Mouse (Mus musculus) forebrain, embryonic 11.5 days (tissue): ENCODE data around the gene Bex1. TPM values are rescaled to one million over a fixed set of nuclear protein-coding genes. Genes with fewer than 3 reads are reported as not detected.
"Not testable (repeated sequence)": the region's sequence is repeated elsewhere in the genome, so short reads cannot be mapped to it uniquely, and the experiment has no call there.

ENCODE experiments used
- ATAC-seq: fragments of 200-750 bp; cut with Nextera tagmentation; replicated peaks from 2 replicates; pipeline ENCODE4 v1.8.0; 2017; ENCODE audit warnings: moderate TSS enrichment; ENCODE audit not compliant: low FRiP score
- DNase-seq: peaks from one replicate; pipeline ENCODE4 v3.0.0-alpha.2; 2017; ENCODE audit warnings: low spot score
- H3K27ac ChIP-seq: fragments of 300-500 bp; sonication (generic); 2 replicates; pipeline ENCODE4 v1.5.1; 2014; ENCODE audit warnings: low read depth, low read length
- H3K27me3 ChIP-seq: fragments of 300-500 bp; sonication (generic); 2 replicates; pipeline ENCODE4 v1.6.1; 2014; ENCODE audit warnings: mild to moderate bottlenecking, low read length, mixed read lengths; ENCODE audit not compliant: control insufficient read depth, insufficient read depth
- H3K36me3 ChIP-seq: fragments of 300-500 bp; sonication (generic); 2 replicates; pipeline ENCODE4 v1.6.1; 2014; ENCODE audit warnings: mild to moderate bottlenecking, low read length, moderate library complexity, mixed read lengths; ENCODE audit not compliant: control insufficient read depth, insufficient read depth
- H3K4me1 ChIP-seq: fragments of 300-500 bp; sonication (generic); replicated peaks from 2 replicates; pipeline ENCODE4 v1.6.1; 2014; ENCODE audit warnings: low read length, mixed read lengths; ENCODE audit not compliant: control insufficient read depth, insufficient read depth
- H3K4me2 ChIP-seq: fragments of 300-500 bp; sonication (generic); 2 replicates; pipeline ENCODE4 v1.6.1; 2014; ENCODE audit warnings: low read depth, mild to moderate bottlenecking, low read length, moderate library complexity, mixed read lengths; ENCODE audit not compliant: severe bottlenecking
- H3K4me3 ChIP-seq: fragments of 300-500 bp; sonication (generic); 2 replicates; pipeline ENCODE4 v1.5.1; 2014; ENCODE audit warnings: low read depth, low read length
- H3K9ac ChIP-seq: fragments of 300-500 bp; sonication (generic); 2 replicates; pipeline ENCODE4 v1.6.1; 2014; ENCODE audit warnings: low read length
- H3K9me3 ChIP-seq: fragments of 300-500 bp; sonication (generic); 2 replicates; pipeline ENCODE4 v1.6.1; 2016; ENCODE audit warnings: low read length, mixed read lengths; ENCODE audit not compliant: control insufficient read depth
- WGBS: fragments of 180-500 bp; shearing (Covaris S2); extraction: QIAGEN DNeasy Blood & Tissue Kit; methylation state at CpG from one replicate; pipeline ENCODE4 v1.1.7; 2014; 5-methylcytosine and 5-hydroxymethylcytosine counted together
- polyA plus RNA-seq: library from polyadenylated mRNA; unstranded; fragments of >200 nt; fragmentation: Nextera tagmentation; extraction: Ambion mirVana; gene quantifications from 2 replicates; pipeline ENCODE4 v1.2.1, GENCODE M21; 2014

The Bex1 gene
- polyA plus RNA-seq, result 135 and 136 TPM in 2 replicates

GRCm38 (mm10) chrX:136214729-136215677 is at the start of gene Bex1, which contains the start of gene Tceal7:
TSS of gene Bex1 (minus strand) at chrX:136215513.
TSS of gene Tceal7 (plus strand) at chrX:136214779.
- H3K4me1 ChIP-seq, H3K27me3 ChIP-seq, H3K9me3 ChIP-seq, H3K36me3 ChIP-seq, DNase-seq, H3K27ac ChIP-seq: not testable (repeated sequence)
- ATAC-seq, result peak; percentile 95
- Histone ChIP-seq H3K4me2 (peak within 1 kb of the TSS; percentile 40), H3K9ac (peak within 1 kb of the TSS; percentile 27; the same call in 1 of the 2 replicates), H3K4me3 (peak within 1 kb of the TSS; percentile 30)
- 19% methylated on average over 13 of the region's 67 CpGs for WGBS

- Histone ChIP-seq H3K4me2 (no peak overlapping the region), H3K36me3 (no peaks in the 10 kb centered on the region), H3K4me1 (no peaks in the 10 kb centered on the region), H3K4me3 (no peak overlapping the region), H3K9ac (no peak overlapping the region), H3K27me3 (no peaks in the 10 kb centered on the region), H3K27ac (no peak overlapping the region), H3K9me3 (no peaks in the 10 kb centered on the region)
- no peak for DNase-seq
- ATAC-seq, result no peak
- WGBS, result 68% methylated on average over 6 of the region's 6 CpGs
Observed at GRCm38 (mm10) chrX:136252023-136252729, 36.9 kb upstream of the Bex1 start.

- Histone ChIP-seq H3K9ac (no peak overlapping the region), H3K4me1 (no peaks in the 10 kb centered on the region), H3K4me2 (no peak overlapping the region), H3K9me3 (no peaks in the 10 kb centered on the region), H3K27ac (no peak overlapping the region), H3K36me3 (no peaks in the 10 kb centered on the region), H3K4me3 (no peak overlapping the region), H3K27me3 (no peaks in the 10 kb centered on the region)
- DNase-seq, result no peak
- ATAC-seq, result no peak
- 85% methylated on average over 7 of the region's 7 CpGs for WGBS
Observed at GRCm38 (mm10) chrX:136249671-136250070, 34.4 kb upstream of the Bex1 start.

GRCm38 (mm10) chrX:136248811-136249210 is 33.5 kb upstream of the Bex1 start:
- Histone ChIP-seq H3K27ac (no peak overlapping the region), H3K4me3 (no peak overlapping the region), H3K4me1 (no peaks in the 10 kb centered on the region), H3K27me3 (no peaks in the 10 kb centered on the region), H3K9me3 (no peaks in the 10 kb centered on the region), H3K36me3 (no peaks in the 10 kb centered on the region), H3K9ac (no peak overlapping the region), H3K4me2 (no peak overlapping the region)
- 88% methylated on average over 6 of the region's 6 CpGs for WGBS
- ATAC-seq (no peak), DNase-seq (no peak)

- 0 out of 2 replicates have a peak overlapping the region, but pooled peaks have one; percentile 13 for H3K27ac ChIP-seq
- peak overlapping the region; percentile 74 for H3K9ac ChIP-seq
- DNase-seq, result peak; percentile 63
- H3K4me1 ChIP-seq, result no peaks in the 10 kb centered on the region
- ATAC-seq, result peak; percentile 74
- 15% methylated on average over 12 of the region's 15 CpGs for WGBS
- no peaks in the 10 kb centered on the region for H3K27me3 ChIP-seq
- H3K36me3 ChIP-seq, result no peaks in the 10 kb centered on the region
- peak overlapping the region; percentile 54 for H3K4me3 ChIP-seq
- H3K9me3 ChIP-seq, result no peaks in the 10 kb centered on the region
- H3K4me2 ChIP-seq, result peak overlapping the region; percentile 51
Observed at GRCm38 (mm10) chrX:136245521-136246071, 30.3 kb upstream of the Bex1 start.

GRCm38 (mm10) chrX:136244574-136245229 is 29.4 kb upstream of the Bex1 start, which contains the start of gene Tceal9:
TSS of gene Tceal9 (plus strand) at chrX:136245079.
- peak; percentile 86 for DNase-seq
- H3K4me3 ChIP-seq, result peak within 1 kb of the TSS; percentile 54
- H3K36me3 ChIP-seq, result no peaks in the 10 kb centered on the region
- peak; percentile 93 for ATAC-seq
- 23% methylated on average over 20 of the region's 20 CpGs for WGBS
- peak within 1 kb of the TSS; percentile 51 for H3K4me2 ChIP-seq
- no peaks in the 10 kb centered on the region for H3K4me1 ChIP-seq
- H3K9ac ChIP-seq, result peak within 1 kb of the TSS; percentile 74
- 0 out of 2 replicates have a peak within 1 kb of the TSS, but pooled peaks have one; percentile 13 for H3K27ac ChIP-seq
- no peaks in the 10 kb centered on the region for H3K27me3 ChIP-seq
- H3K9me3 ChIP-seq, result no peaks in the 10 kb centered on the region

GRCm38 (mm10) chrX:136243181-136243580 is 27.9 kb upstream of the Bex1 start:
- WGBS, result 90% methylated on average over 2 of the region's 2 CpGs
- no peak overlapping the region for H3K4me3 ChIP-seq
- no peak for DNase-seq
- H3K4me2 ChIP-seq, result no peak overlapping the region
- H3K36me3 ChIP-seq, result no peaks in the 10 kb centered on the region
- H3K9ac ChIP-seq, result no peak overlapping the region
- H3K27me3 ChIP-seq, result no peaks in the 10 kb centered on the region
- no peaks in the 10 kb centered on the region for H3K9me3 ChIP-seq
- H3K4me1 ChIP-seq, result no peaks in the 10 kb centered on the region
- H3K27ac ChIP-seq, result no peak overlapping the region
- ATAC-seq, result no peak

GRCm38 (mm10) chrX:136238118-136238517 is 22.8 kb upstream of the Bex1 start:
- Histone ChIP-seq H3K27me3 (no peaks in the 10 kb centered on the region), H3K4me1 (no peaks in the 10 kb centered on the region), H3K4me3 (no peak overlapping the region), H3K27ac (no peak overlapping the region), H3K4me2 (no peak overlapping the region), H3K9me3 (no peaks in the 10 kb centered on the region), H3K36me3 (no peaks in the 10 kb centered on the region), H3K9ac (no peak overlapping the region)
- DNase-seq (no peak), ATAC-seq (no peak)
- 53% methylated on average over 3 of the region's 3 CpGs for WGBS
